Mouse (Mus musculus): ENCODE data around the gene Sucla2. TPM values are rescaled to one million over a fixed set of nuclear protein-coding genes. Genes with fewer than 3 reads are reported as not detected.
"Not testable (repeated sequence)": the region's sequence is repeated elsewhere in the genome, so short reads cannot be mapped to it uniquely, and the experiment has no call there.

Sucla2 gene
- polyA plus RNA-seq, 1 experiment from 2014 or later = 122 TPM

DNA sequence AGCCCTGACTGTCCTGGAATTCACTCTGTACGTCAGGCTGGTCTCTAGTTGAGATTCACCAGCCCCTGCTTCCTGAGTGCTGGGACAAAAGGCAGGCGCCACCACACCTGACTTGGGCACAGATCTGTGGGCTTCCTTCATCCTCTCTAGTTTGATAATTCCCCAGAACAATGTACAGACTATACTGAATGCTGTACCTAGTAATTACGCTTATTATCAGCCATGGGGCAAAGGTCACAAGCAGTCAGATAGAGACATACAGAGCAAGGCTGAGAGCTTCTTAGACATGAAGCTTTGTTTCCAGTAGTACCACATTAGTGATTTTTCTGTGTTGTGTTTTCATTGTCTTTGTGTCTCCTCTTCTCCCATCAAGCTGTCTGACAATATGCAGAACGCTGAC lies 46.0 kb downstream of the Sucla2 start:
- Histone ChIP-seq H3K9ac (ENCODE audit: low read length) (no peak overlapping the region), H3K4me3 (replicated peaks; ENCODE audit: low read length) (no peak overlapping the region), H3K9me3 (replicated peaks; ENCODE audit: control insufficient read depth, low read length) (peaks cover 5% of the 10 kb centered on the region; the same call in 1 of the 2 replicates), H3K27ac (ENCODE audit: low read length) (no peak overlapping the region), H3K27me3 (ENCODE audit: control insufficient read depth, insufficient read depth, low read length) (no peaks in the 10 kb centered on the region), H3K4me2 (ENCODE audit: low read depth, low read length) (no peak overlapping the region), H3K4me1 (ENCODE audit: control insufficient read depth, insufficient read depth, low read length) (no peaks in the 10 kb centered on the region), H3K36me3 (ENCODE audit: control insufficient read depth, insufficient read depth, low read length) (peaks cover 9% of the 10 kb centered on the region)
- no peak for ATAC-seq (ENCODE audit: insufficient read depth, low FRiP score)
- WGBS = 84% methylated on average over 4 of the region's 4 CpGs

DNA sequence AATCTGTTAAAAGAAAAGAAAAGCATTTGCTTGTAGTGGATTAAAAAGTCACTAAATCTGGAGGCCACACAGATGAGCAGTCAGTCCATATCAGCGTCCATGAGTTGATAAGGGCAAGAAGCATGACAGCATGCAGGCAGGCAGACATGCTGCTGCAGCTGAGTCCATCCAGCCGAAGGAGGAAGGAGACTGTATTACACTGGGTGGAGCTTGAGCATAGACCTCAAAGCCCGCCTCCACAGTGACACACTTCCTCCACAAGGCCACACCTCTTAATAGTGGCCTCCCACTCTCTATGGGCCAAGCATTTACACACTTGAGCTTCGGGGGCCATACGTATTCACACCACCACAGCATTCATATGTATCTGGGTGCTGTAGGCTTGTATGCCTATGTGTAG lies 48.9 kb downstream of the Sucla2 start:
- 0 out of 2 replicates have a peak, but pooled peaks have one; percentile 44 for ATAC-seq (ENCODE audit: insufficient read depth, low FRiP score)
- Histone ChIP-seq H3K9ac (ENCODE audit: low read length) (no peak overlapping the region), H3K27ac (ENCODE audit: low read length) (no peak overlapping the region), H3K4me2 (ENCODE audit: low read depth, low read length) (no peak overlapping the region), H3K4me1 (ENCODE audit: control insufficient read depth, insufficient read depth, low read length) (no peaks in the 10 kb centered on the region), H3K27me3 (ENCODE audit: control insufficient read depth, insufficient read depth, low read length) (no peaks in the 10 kb centered on the region), H3K9me3 (replicated peaks; ENCODE audit: control insufficient read depth, low read length) (peaks cover 5% of the 10 kb centered on the region; the same call in 1 of the 2 replicates), H3K36me3 (ENCODE audit: control insufficient read depth, insufficient read depth, low read length) (peaks cover 9% of the 10 kb centered on the region), H3K4me3 (replicated peaks; ENCODE audit: low read length) (no peak overlapping the region)
- WGBS = 88% methylated on average over 5 of the region's 5 CpGs

DNA sequence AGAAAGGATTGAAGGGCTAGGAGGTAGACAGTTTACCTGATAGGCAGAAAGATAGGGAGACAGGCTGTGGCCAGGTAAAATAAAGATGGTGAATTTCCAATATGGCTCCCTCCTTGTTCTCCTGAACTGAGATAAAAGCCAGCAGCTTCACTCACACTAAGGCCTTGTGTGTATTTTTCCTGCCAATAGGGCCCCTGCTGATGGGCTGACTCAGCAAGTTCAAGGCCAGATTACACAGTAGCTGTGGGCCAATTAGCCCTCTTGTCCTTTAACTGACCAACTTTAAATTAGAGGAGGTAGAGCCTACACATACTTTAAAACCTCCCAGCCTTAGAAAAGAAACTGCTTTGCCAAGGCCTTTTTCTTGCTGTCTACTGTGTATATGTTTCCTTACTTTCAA lies 51.2 kb downstream of the Sucla2 start:
- peaks cover 5% of the 10 kb centered on the region; the same call in 1 of the 2 replicates for H3K9me3 ChIP-seq (replicated peaks; ENCODE audit: control insufficient read depth, low read length)
- no peaks in the 10 kb centered on the region for H3K27me3 ChIP-seq (ENCODE audit: control insufficient read depth, insufficient read depth, low read length)
- no peaks in the 10 kb centered on the region for H3K4me1 ChIP-seq (ENCODE audit: control insufficient read depth, insufficient read depth, low read length)
- no peak overlapping the region for H3K4me2 ChIP-seq (ENCODE audit: low read depth, low read length)
- H3K27ac ChIP-seq (ENCODE audit: low read length) = no peak overlapping the region
- H3K36me3 ChIP-seq (ENCODE audit: control insufficient read depth, insufficient read depth, low read length) = peaks cover 9% of the 10 kb centered on the region
- no peak overlapping the region for H3K4me3 ChIP-seq (replicated peaks; ENCODE audit: low read length)
- no peak overlapping the region for H3K9ac ChIP-seq (ENCODE audit: low read length)
- no peak for ATAC-seq (ENCODE audit: insufficient read depth, low FRiP score)

DNA sequence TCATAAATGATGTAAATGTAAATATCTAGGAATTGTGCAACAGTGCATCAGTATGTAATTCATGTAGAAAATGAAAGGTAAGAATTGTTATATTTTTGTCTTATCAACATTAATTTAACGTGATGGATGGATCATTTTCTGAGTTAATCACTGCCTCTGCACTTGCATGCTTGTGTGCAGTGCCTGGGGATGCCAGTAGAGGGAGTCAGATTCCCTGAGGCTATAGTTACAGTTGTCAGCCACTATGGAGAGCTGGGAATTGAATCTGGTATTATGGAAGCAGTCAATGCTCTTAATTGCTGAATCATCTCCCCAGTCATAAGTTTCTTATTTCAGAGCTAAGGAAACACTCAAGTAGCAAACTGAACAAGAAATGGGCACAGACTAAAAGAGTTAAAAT lies 63.0 kb downstream of the Sucla2 start:
- Histone ChIP-seq H3K27me3 (ENCODE audit: control insufficient read depth, insufficient read depth, low read length) (no peaks in the 10 kb centered on the region), H3K4me2 (ENCODE audit: low read depth, low read length) (no peak overlapping the region), H3K27ac (ENCODE audit: low read length) (no peak overlapping the region), H3K4me3 (replicated peaks; ENCODE audit: low read length) (no peak overlapping the region), H3K9ac (ENCODE audit: low read length) (no peak overlapping the region), H3K9me3 (replicated peaks; ENCODE audit: control insufficient read depth, low read length) (no peaks in the 10 kb centered on the region; the same call in 1 of the 2 replicates), H3K4me1 (ENCODE audit: control insufficient read depth, insufficient read depth, low read length) (no peaks in the 10 kb centered on the region), H3K36me3 (ENCODE audit: control insufficient read depth, insufficient read depth, low read length) (peaks cover 10% of the 10 kb centered on the region)
- 67% methylated on average over 1 of the region's 1 CpGs for WGBS
- ATAC-seq (ENCODE audit: insufficient read depth, low FRiP score) = no peak

DNA sequence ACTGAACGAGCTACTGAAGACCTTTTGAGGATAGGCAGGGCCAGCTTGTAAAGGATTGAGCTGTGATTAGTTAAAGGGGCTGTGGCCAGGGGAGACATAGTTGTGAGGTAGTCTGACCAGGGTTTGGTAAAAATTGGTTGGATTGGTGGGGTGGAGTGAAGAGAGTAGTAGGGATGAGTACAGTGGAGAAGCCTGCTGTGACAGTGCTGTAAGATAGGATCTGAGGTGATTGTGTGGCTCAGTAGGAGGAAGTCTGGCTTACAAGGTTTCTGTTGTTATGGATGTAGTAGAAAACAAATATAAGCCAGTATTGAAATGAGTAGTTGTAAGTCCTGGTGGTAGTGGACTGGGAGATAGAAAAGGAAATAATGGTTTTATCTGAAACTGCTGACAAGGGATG lies 67.0 kb downstream of the Sucla2 start:
- no peaks in the 10 kb centered on the region for H3K4me1 ChIP-seq (ENCODE audit: control insufficient read depth, insufficient read depth, low read length)
- peaks cover 16% of the 10 kb centered on the region for H3K36me3 ChIP-seq (ENCODE audit: control insufficient read depth, insufficient read depth, low read length)
- ATAC-seq (ENCODE audit: insufficient read depth, low FRiP score) = no peak
- no peaks in the 10 kb centered on the region for H3K27me3 ChIP-seq (ENCODE audit: control insufficient read depth, insufficient read depth, low read length)
- no peaks in the 10 kb centered on the region for H3K9me3 ChIP-seq (replicated peaks; ENCODE audit: control insufficient read depth, low read length)
- 91% methylated on average over 1 of the region's 1 CpGs for WGBS
- no peak overlapping the region for H3K4me3 ChIP-seq (replicated peaks; ENCODE audit: low read length)
- no peak overlapping the region for H3K4me2 ChIP-seq (ENCODE audit: low read depth, low read length)
- H3K27ac ChIP-seq (ENCODE audit: low read length) = no peak overlapping the region
- no peak overlapping the region for H3K9ac ChIP-seq (ENCODE audit: low read length)

DNA sequence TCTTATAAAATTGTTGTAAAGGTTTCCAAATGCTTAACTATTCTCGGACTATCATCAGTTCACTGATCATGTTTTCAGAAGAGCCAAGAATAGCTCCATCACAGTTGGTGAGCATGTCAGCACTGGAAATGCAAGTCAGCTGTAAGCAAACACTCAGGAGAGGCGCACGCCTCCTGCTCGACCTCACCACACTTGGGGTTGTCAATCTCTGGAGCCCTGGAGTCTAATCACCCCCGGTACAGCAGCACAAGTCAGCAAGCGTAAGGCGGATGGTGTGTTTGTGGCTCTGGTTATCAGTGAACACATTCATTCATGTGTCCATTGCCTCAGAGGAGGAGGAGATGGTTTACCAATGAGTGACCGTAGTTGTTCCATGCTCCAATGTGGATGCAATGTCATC lies 74.6 kb downstream of the Sucla2 start:
- Histone ChIP-seq H3K4me1 (ENCODE audit: control insufficient read depth, insufficient read depth, low read length) (no peaks in the 10 kb centered on the region), H3K27ac (ENCODE audit: low read length) (no peak overlapping the region), H3K4me3 (replicated peaks; ENCODE audit: low read length) (no peak overlapping the region), H3K36me3 (ENCODE audit: control insufficient read depth, insufficient read depth, low read length) (peaks cover 15% of the 10 kb centered on the region), H3K9ac (ENCODE audit: low read length) (no peak overlapping the region), H3K9me3 (replicated peaks; ENCODE audit: control insufficient read depth, low read length) (0 out of 2 replicates have a peak, but pooled peaks cover 8% of the 10 kb centered on the region), H3K27me3 (ENCODE audit: control insufficient read depth, insufficient read depth, low read length) (no peaks in the 10 kb centered on the region), H3K4me2 (ENCODE audit: low read depth, low read length) (no peak overlapping the region)
- no peak for ATAC-seq (ENCODE audit: insufficient read depth, low FRiP score)
- 80% methylated on average over 8 of the region's 8 CpGs for WGBS

DNA sequence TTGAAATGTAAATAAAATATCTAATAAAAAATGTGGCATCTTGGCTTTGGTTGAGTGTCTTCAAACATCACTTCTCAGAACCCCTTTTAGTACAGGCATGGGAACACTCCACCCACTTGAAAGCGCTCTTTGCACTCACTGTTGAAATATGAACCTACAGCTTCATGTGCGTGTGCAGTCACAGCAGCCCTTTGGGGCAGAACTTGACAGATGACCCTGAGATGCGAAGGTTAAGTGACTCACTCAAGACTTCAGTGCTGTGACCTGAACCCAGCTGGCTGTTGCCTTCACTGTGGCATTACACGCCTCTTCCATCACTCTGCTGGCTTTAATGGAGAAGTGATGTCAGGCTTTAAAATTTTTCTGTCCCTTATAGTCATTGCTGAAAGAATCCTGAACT lies 82.6 kb downstream of the Sucla2 start:
- H3K36me3 ChIP-seq (ENCODE audit: control insufficient read depth, insufficient read depth, low read length) = peaks cover under 1% of the 10 kb centered on the region; the same call in 1 of the 2 replicates
- H3K9me3 ChIP-seq (replicated peaks; ENCODE audit: control insufficient read depth, low read length) = no peaks in the 10 kb centered on the region
- H3K27me3 ChIP-seq (ENCODE audit: control insufficient read depth, insufficient read depth, low read length) = no peaks in the 10 kb centered on the region
- H3K4me2 ChIP-seq (ENCODE audit: low read depth, low read length) = no peak overlapping the region
- WGBS = 41% methylated on average over 4 of the region's 4 CpGs
- peak; percentile 25; the same call in 1 of the 2 replicates for ATAC-seq (ENCODE audit: insufficient read depth, low FRiP score)
- no peak overlapping the region for H3K4me3 ChIP-seq (replicated peaks; ENCODE audit: low read length)
- no peaks in the 10 kb centered on the region for H3K4me1 ChIP-seq (ENCODE audit: control insufficient read depth, insufficient read depth, low read length)
- no peak overlapping the region for H3K27ac ChIP-seq (ENCODE audit: low read length)
- H3K9ac ChIP-seq (ENCODE audit: low read length) = no peak overlapping the region

DNA sequence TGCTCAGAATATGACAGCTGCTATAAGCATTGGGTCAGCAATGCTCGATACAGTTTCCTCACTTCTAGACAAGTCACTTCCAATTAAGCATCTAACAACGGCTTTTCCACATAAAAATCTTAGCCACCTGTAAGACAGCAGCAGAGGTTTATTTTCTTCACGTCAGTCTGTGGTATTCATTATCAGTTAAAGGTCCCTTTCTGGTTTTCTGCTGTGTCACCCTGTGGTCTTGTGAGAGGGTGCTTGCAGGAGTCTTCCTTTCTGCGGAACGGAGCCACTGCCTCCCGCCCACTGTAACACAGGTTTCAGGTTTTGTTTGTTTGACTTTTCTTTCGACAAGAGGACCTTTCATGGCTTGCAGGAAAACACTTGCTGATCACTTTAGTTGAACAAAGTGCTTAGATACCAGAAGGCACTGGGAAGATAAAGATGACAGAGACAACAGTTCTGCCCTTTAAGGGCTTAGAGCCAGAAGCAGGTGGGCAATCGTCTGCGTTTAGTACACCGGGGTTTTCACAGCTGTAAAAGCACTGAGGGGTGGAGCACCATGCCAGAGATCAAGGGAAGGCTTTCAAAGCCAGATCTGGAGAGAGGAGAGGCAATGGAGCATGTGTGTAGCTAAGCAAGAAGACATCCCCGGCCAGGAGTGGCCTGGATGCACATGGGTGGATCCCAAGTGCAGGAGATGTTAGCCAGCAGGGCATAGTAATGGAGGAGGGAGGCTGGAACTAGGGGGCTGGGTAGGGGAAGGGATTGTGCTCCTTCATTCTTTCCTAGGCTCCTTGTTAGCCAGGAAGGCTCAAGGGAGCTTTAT lies 83.8 kb downstream of the Sucla2 start:
- Histone ChIP-seq H3K27ac (ENCODE audit: low read length) (no peak overlapping the region), H3K4me1 (ENCODE audit: control insufficient read depth, insufficient read depth, low read length) (no peaks in the 10 kb centered on the region), H3K27me3 (ENCODE audit: control insufficient read depth, insufficient read depth, low read length) (no peaks in the 10 kb centered on the region), H3K9ac (ENCODE audit: low read length) (no peak overlapping the region), H3K4me3 (replicated peaks; ENCODE audit: low read length) (no peak overlapping the region), H3K4me2 (ENCODE audit: low read depth, low read length) (no peak overlapping the region), H3K9me3 (replicated peaks; ENCODE audit: control insufficient read depth, low read length) (no peaks in the 10 kb centered on the region), H3K36me3 (ENCODE audit: control insufficient read depth, insufficient read depth, low read length) (no peaks in the 10 kb centered on the region)
- 30% methylated on average over 11 of the region's 11 CpGs for WGBS
- ATAC-seq (ENCODE audit: insufficient read depth, low FRiP score) = no peak

DNA sequence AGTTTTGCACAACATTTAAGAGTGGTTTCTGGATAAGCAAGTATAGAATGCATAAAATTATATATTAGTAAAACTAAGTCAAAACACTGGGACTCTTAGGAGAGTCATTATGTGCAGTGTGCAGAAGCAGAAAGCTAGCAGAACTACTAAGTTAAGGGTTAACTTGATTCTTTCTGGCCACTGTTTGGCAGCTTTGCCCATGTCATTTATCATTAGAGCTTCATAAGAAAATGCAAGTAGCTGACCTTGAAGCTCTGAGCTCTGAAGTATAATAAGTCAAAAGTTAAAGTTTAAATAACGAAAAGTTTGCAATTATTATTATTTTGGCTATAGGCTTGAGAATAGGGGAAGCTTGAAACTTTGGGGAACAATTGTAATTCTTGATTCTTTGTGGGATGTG lies 89.8 kb downstream of the Sucla2 start:
- WGBS = 42% methylated on average over 1 of the region's 1 CpGs
- not testable (repeated sequence) for H3K4me3 ChIP-seq (replicated peaks; ENCODE audit: low read length); H3K9ac ChIP-seq (ENCODE audit: low read length); H3K4me2 ChIP-seq (ENCODE audit: low read depth, low read length); H3K4me1 ChIP-seq (ENCODE audit: control insufficient read depth, insufficient read depth, low read length); H3K36me3 ChIP-seq (ENCODE audit: control insufficient read depth, insufficient read depth, low read length); H3K27me3 ChIP-seq (ENCODE audit: control insufficient read depth, insufficient read depth, low read length); H3K27ac ChIP-seq (ENCODE audit: low read length); ATAC-seq (ENCODE audit: insufficient read depth, low FRiP score); H3K9me3 ChIP-seq (replicated peaks; ENCODE audit: control insufficient read depth, low read length)

All from stomach, embryonic 16.5 days (tissue).